Mouse (Mus musculus) ES-E14 (cell line): ENCODE measurements around the gene Cysrt1.

ENCODE experiments used
- MAFK ChIP-seq: IDR thresholded peaks from 2 replicates; pipeline ENCODE4 v1.6.1; 2014; ENCODE audit warnings: mild to moderate bottlenecking, low read depth, low read length, inconsistent platforms; ENCODE audit not compliant: insufficient read depth
- ZNF384 ChIP-seq: IDR thresholded peaks from 2 replicates; pipeline ENCODE4 v1.6.1; 2012; ENCODE audit warnings: low read depth, low read length, inconsistent platforms

GRCm38 (mm10) chr2:25194486-25195171 is 47.6 kb downstream of the Cysrt1 start:
- TF ChIP-seq MAFK (no peak), ZNF384 (no peak)
